In the genomic region with DNA sequence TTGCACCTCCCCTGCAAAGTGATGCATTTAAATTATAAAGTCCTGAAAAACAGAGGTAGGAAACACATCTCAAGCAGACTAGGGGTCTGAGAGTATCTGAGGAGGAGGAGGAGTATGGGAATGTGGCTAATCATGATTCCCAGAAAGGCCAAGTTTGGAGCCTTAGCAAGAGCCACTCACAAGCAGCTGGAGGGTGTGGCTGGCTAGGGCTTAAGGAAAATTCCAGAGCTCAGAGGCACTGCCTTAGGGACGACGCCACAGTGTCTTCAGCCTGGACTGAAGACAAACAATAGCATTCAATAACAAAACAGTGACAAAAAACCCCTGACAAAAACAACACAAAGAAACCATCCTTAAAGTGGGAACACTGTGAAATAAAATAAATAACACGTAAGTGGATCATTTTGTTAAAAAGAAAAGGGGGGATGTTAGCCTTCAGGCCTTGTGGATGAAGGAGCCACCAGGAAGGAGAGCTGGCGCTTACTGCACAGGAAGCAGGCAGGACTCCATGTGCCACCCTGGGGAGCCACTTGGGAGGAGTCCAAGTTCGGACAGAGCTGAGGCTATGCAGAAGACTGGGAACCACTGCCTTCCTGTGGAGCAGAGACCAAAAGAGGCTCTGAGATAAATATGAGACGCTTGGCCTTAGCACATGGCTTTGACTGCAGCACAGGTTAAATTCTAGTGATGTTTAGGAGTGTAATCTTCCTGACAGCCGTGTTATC, we compare ENCODE assay signal across 12 mouse cellular contexts. TPM values are rescaled to one million over a fixed set of nuclear protein-coding genes. Genes with fewer than 3 reads are reported as not detected.
A peak's percentile ranks its signal among the peaks of the same experiment; 100 is the strongest.
DNase-seq lines count a peak whose midpoint lies in the region; ATAC-seq lines count a peak whose summit lies in the region.
"Had no signal": no experiment of that assay in that cellular context is flagged by ENCODE, and none has a peak within 500 bp of the region (broad histone marks: within the 10 kb centered on the region; RNA-seq: fewer than 3 reads in every experiment).

No protein-coding gene starts in this region.

- no peak overlapping the region for H3K9ac ChIP-seq in heart, embryonic 12.5 days
- H3K9ac ChIP-seq: hindbrain, embryonic 13.5 days; limb, embryonic 15.5 days had no signal

- H3K27me3 ChIP-seq in heart, embryonic 12.5 days (replicated peaks) = no peaks in the 10 kb centered on the region
- H3K27me3 ChIP-seq in hindbrain, embryonic 10.5 days (ENCODE audit: insufficient read depth, poor library complexity, severe bottlenecking) = no peaks in the 10 kb centered on the region
- H3K27me3 ChIP-seq: hindbrain, embryonic 13.5 days; limb, embryonic 15.5 days had no signal

- H3K4me1 ChIP-seq in heart, embryonic 12.5 days (replicated peaks) = no peaks in the 10 kb centered on the region
- H3K4me1 ChIP-seq in hindbrain, embryonic 10.5 days (replicated peaks) = no peaks in the 10 kb centered on the region
- H3K4me1 ChIP-seq: hindbrain, embryonic 13.5 days; limb, embryonic 15.5 days had no signal

- ATAC-seq in heart, embryonic 12.5 days (ENCODE audit: insufficient number of reproducible peaks, low FRiP score) = no peak

- no peaks in the 10 kb centered on the region for H3K36me3 ChIP-seq in heart, embryonic 12.5 days
- no peaks in the 10 kb centered on the region for H3K36me3 ChIP-seq in hindbrain, embryonic 10.5 days
- H3K36me3 ChIP-seq: hindbrain, embryonic 13.5 days; limb, embryonic 15.5 days had no signal

- no peak overlapping the region for H3K4me3 ChIP-seq in heart, embryonic 12.5 days
- H3K4me3 ChIP-seq in hindbrain, embryonic 10.5 days = no peak overlapping the region
- H3K4me3 ChIP-seq: hindbrain, embryonic 13.5 days; limb, embryonic 15.5 days; megakaryocyte, embryonic 14.5 days had no signal

- WGBS in heart, embryonic 12.5 days = 59% methylated on average over 7 of the region's 7 CpGs
- 74% methylated on average over 7 of the region's 7 CpGs for WGBS in hindbrain, embryonic 10.5 days

- peak; percentile 98 for DNase-seq in heart, adult 11 months
- DNase-seq in adrenal gland, postnatal 25 days = peak; percentile 28
- peak; percentile 73 to 76 for DNase-seq in gastrocnemius, postnatal 36 days
- DNase-seq in kidney, postnatal 36 days = peak; percentile 20 to 44
- no peak for DNase-seq in hindbrain, embryonic 10.5 days (ENCODE audit: low spot score)
- no peak for DNase-seq in neural tube, embryonic 10.5 days (ENCODE audit: extremely low spot score, low spot score)
- no peak for DNase-seq in thymus, postnatal 25 days
- DNase-seq: thymus, adult 2 months had no signal

- H3K4me2 ChIP-seq in heart, embryonic 12.5 days = no peak overlapping the region
- H3K4me2 ChIP-seq: hindbrain, embryonic 13.5 days; limb, embryonic 15.5 days had no signal

- H3K9me3 ChIP-seq in heart, embryonic 12.5 days (replicated peaks) = no peaks in the 10 kb centered on the region
- H3K9me3 ChIP-seq in hindbrain, embryonic 10.5 days = no peaks in the 10 kb centered on the region
- H3K9me3 ChIP-seq: hindbrain, embryonic 13.5 days; limb, embryonic 15.5 days; megakaryocyte, embryonic 14.5 days had no signal

- intact Hi-C loops in gastrocnemius, postnatal 36 days (cut with DNase I) = no loop called here

- H3K27ac ChIP-seq in heart, embryonic 12.5 days (ENCODE audit: poor library complexity, severe bottlenecking) = no peak overlapping the region
- H3K27ac ChIP-seq in hindbrain, embryonic 10.5 days = no peak overlapping the region
- H3K27ac ChIP-seq: hindbrain, embryonic 13.5 days; limb, embryonic 15.5 days had no signal

RNA-seq across cellular contexts. Expression of gene Serpine2, which starts 56.6 kb away (rescaled TPM):
- 171 and 177 TPM in 2 replicates for polyA plus RNA-seq in heart, embryonic 12.5 days (2016; fragmentation: Nextera tagmentation; extraction: Ambion mirVana)
- 5.9 and 6.7 TPM in 2 replicates for total RNA-seq in adrenal gland, postnatal 25 days (2021)
- 10 to 100 TPM; 72.4 to 78.0 TPM for total RNA-seq in gastrocnemius, postnatal 36 days (2021)
- polyA plus RNA-seq in hindbrain, embryonic 10.5 days (2016; fragmentation: Nextera tagmentation; extraction: Ambion mirVana) = 68.2 and 70.8 TPM in 2 replicates

Comparison
In these comparisons a context has a peak if more than half of its experiments do, and no peak if none do; other contexts are left out.
1. DNase-seq: peak in heart, adult 11 months (single experiment), adrenal gland, postnatal 25 days (single experiment), gastrocnemius, postnatal 36 days (2 of 2) and kidney, postnatal 36 days (2 of 2); none in hindbrain, embryonic 10.5 days (single experiment), neural tube, embryonic 10.5 days (single experiment) and thymus, postnatal 25 days (single experiment).